Mouse (Mus musculus) heart, embryonic 13.5 days (tissue): ENCODE measurements around the gene Hdac10. TPM values are rescaled to one million over a fixed set of nuclear protein-coding genes. Genes with fewer than 3 reads are reported as not detected.
A peak's percentile ranks its signal among the peaks of the same experiment; 100 is the strongest.

ENCODE experiments used
- ATAC-seq: fragments of 200-750 bp; cut with Nextera tagmentation; 2 replicates; pipeline ENCODE4 v1.8.0; 2017; ENCODE audit warnings: moderate TSS enrichment; ENCODE audit not compliant: insufficient number of reproducible peaks, low FRiP score, low TSS enrichment; ENCODE audit errors: extremely low read depth
- H3K27ac ChIP-seq: fragments of 300-500 bp; sonication (generic); replicated peaks from 2 replicates; pipeline ENCODE4 v1.5.1; 2015; ENCODE audit warnings: moderate library complexity, mild to moderate bottlenecking, inconsistent platforms
- H3K27me3 ChIP-seq: fragments of 300-500 bp; sonication (generic); replicated peaks from 2 replicates; pipeline ENCODE4 v1.6.1; 2015; ENCODE audit warnings: mild to moderate bottlenecking, inconsistent platforms
- H3K36me3 ChIP-seq: fragments of 300-500 bp; sonication (generic); 2 replicates; pipeline ENCODE4 v1.6.1; 2015; ENCODE audit warnings: mild to moderate bottlenecking, inconsistent platforms
- H3K4me1 ChIP-seq: fragments of 300-500 bp; sonication (generic); 2 replicates; pipeline ENCODE4 v1.6.1; 2015; ENCODE audit warnings: inconsistent platforms
- H3K4me2 ChIP-seq: fragments of 300-500 bp; sonication (generic); 2 replicates; pipeline ENCODE4 v1.6.1; 2015; ENCODE audit warnings: inconsistent platforms, mild to moderate bottlenecking, moderate library complexity
- H3K4me3 ChIP-seq: fragments of 300-500 bp; sonication (generic); 2 replicates; pipeline ENCODE4 v1.5.1; 2015; ENCODE audit warnings: moderate library complexity, mild to moderate bottlenecking, inconsistent platforms
- H3K9ac ChIP-seq: fragments of 300-500 bp; sonication (generic); 2 replicates; pipeline ENCODE4 v1.6.1; 2015; ENCODE audit warnings: inconsistent platforms, mild to moderate bottlenecking, moderate library complexity
- H3K9me3 ChIP-seq: fragments of 300-500 bp; sonication (generic); 2 replicates; pipeline ENCODE4 v1.6.1; 2016; ENCODE audit warnings: inconsistent platforms
- WGBS: fragments of 180-500 bp; shearing (Covaris S2); methylation state at CpG from one replicate; pipeline ENCODE4 v1.1.7; 2015; ENCODE audit warnings: mixed read lengths; 5-methylcytosine and 5-hydroxymethylcytosine counted together
- polyA plus RNA-seq: library from polyadenylated mRNA; unstranded; fragments of >200 nt; fragmentation: Nextera tagmentation; extraction: Ambion mirVana; gene quantifications from 2 replicates; pipeline ENCODE4 v1.2.1, GENCODE M21; 2015

Hdac10 gene
- polyA plus RNA-seq, 1 experiment from 2014 or later: 15.0 TPM

- ATAC-seq: no peak
- Histone ChIP-seq H3K4me3 (no peak overlapping the region), H3K27me3 (no peaks in the 10 kb centered on the region), H3K27ac (peak overlapping the region; percentile 87), H3K9ac (peak overlapping the region; percentile 62), H3K4me1 (peaks cover 71% of the 10 kb centered on the region), H3K4me2 (peak overlapping the region; percentile 66), H3K9me3 (no peaks in the 10 kb centered on the region), H3K36me3 (peaks cover 44% of the 10 kb centered on the region)
- 33% methylated on average over 3 of the region's 3 CpGs for WGBS
Measured at GRCm38 (mm10) chr15:89170102-89170501, 41.6 kb upstream of the Hdac10 start.

DNA sequence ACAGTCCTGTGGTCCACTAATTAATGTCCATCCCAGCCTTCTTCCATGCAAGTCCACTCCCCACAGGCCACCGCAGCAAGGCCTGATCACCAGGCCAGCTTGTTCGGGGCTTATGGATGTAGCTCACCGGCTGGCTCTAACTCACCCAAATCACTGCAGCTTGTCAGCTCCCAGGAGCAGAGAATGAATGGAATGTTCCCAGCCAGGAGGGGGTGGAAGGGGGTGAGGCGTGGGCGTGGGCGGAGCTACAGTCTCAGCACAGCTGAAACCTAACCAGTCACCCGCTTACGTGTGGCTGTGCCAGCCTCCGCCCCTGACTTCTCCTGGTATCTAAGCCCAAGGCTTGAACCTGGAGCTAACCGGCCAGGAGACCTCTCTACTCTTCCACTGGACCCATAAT, 40.9 kb upstream of the Hdac10 start:
- Histone ChIP-seq H3K4me1 (peaks cover 65% of the 10 kb centered on the region), H3K4me3 (peak overlapping the region; percentile 38), H3K27ac (peak overlapping the region; percentile 87), H3K4me2 (peak overlapping the region; percentile 66), H3K27me3 (no peaks in the 10 kb centered on the region), H3K36me3 (peaks cover 51% of the 10 kb centered on the region), H3K9me3 (no peaks in the 10 kb centered on the region), H3K9ac (peak overlapping the region; percentile 78)
- 5% methylated on average over 10 of the region's 10 CpGs for WGBS
- ATAC-seq: peak; percentile 69; the same call in 1 of the 2 replicates

DNA sequence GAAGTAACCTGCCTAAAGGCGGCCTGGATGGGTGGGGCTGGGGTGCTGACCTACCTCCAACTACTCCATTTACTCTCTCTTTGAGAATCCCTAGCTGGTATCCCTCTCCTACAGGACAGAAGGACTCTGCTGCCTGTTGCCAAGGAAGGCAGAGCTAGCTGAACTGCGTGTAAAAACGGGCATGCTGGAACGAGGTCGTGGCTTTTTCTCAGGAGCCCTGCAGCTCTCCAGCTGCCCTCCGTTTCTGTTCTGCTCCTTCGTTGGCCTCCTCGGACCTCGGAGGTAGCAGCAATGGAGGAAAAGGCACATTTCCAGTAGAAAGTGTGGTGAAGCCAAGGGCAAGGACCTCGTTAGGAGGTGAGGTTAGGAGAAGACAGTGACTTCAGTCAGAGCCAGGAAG, 40.4 kb upstream of the Hdac10 start:
- Histone ChIP-seq H3K36me3 (peaks cover 56% of the 10 kb centered on the region), H3K9ac (peak overlapping the region; percentile 78), H3K9me3 (no peaks in the 10 kb centered on the region), H3K4me3 (peak overlapping the region; percentile 38), H3K4me1 (peaks cover 60% of the 10 kb centered on the region), H3K27me3 (no peaks in the 10 kb centered on the region), H3K27ac (peak overlapping the region; percentile 87), H3K4me2 (peak overlapping the region; percentile 66)
- no peak for ATAC-seq
- 33% methylated on average over 10 of the region's 10 CpGs for WGBS

- Histone ChIP-seq H3K36me3 (peaks cover 90% of the 10 kb centered on the region), H3K4me1 (peaks cover 25% of the 10 kb centered on the region), H3K27ac (no peak overlapping the region), H3K4me2 (no peak overlapping the region), H3K4me3 (no peak overlapping the region), H3K9ac (no peak overlapping the region), H3K9me3 (no peaks in the 10 kb centered on the region), H3K27me3 (no peaks in the 10 kb centered on the region)
- WGBS: 85% methylated on average over 12 of the region's 12 CpGs
- no peak for ATAC-seq
Measured at GRCm38 (mm10) chr15:89165478-89165877, 37.0 kb upstream of the Hdac10 start.

DNA sequence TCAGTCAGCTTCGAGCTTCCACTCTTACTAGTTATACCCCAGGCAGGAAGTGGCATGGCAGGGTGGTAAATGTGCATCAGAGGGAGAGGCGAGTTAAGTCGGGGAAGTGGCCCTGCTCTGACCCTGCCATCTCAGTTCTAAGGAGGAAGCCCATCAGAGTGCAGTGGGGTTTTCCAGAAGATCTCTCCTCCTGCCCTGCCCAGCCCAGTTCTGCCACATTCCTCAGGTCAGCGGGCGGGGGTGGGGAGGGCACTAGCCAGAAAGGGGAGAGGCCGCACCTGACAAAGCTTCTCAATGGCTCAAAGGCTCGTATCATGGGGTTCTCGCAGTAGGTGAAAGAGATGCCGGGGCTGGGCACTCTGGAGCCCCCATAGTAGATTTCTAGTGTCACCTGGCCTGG, 32.9 kb upstream of the Hdac10 start:
- Histone ChIP-seq H3K27me3 (no peaks in the 10 kb centered on the region), H3K4me2 (no peak overlapping the region), H3K4me3 (no peak overlapping the region), H3K9me3 (no peaks in the 10 kb centered on the region), H3K27ac (no peak overlapping the region), H3K4me1 (no peaks in the 10 kb centered on the region), H3K9ac (no peak overlapping the region), H3K36me3 (peaks cover 100% of the 10 kb centered on the region)
- WGBS: 86% methylated on average over 9 of the region's 9 CpGs
- no peak for ATAC-seq

GRCm38 (mm10) chr15:89158516-89158915, 30.0 kb upstream of the Hdac10 start:
- no peaks in the 10 kb centered on the region for H3K4me1 ChIP-seq
- no peaks in the 10 kb centered on the region for H3K27me3 ChIP-seq
- no peak overlapping the region for H3K9ac ChIP-seq
- no peaks in the 10 kb centered on the region for H3K9me3 ChIP-seq
- no peak for ATAC-seq
- no peak overlapping the region for H3K27ac ChIP-seq
- peaks cover 100% of the 10 kb centered on the region for H3K36me3 ChIP-seq
- H3K4me2 ChIP-seq: no peak overlapping the region
- H3K4me3 ChIP-seq: no peak overlapping the region
- WGBS: 90% methylated on average over 16 of the region's 16 CpGs

DNA sequence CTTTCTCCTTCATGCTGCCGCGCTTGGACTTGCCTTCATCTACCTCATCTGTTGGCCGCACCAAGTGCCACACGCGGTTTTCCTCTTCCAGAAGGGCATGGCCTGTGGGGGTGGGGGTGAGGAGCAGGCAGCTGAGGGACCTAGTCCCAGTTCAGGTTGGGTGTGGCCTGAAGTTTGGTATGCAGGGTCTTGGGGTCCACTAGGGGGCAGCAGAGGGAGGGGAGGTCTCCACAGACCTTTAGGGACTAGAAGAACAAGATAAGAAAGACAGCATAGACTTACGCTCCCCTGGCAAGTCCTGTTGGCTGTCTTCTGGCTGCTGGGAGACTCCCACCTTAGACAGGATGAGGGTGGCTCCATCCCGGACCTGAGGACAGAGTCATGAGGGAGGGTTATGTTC, 29.5 kb upstream of the Hdac10 start:
- H3K27me3 ChIP-seq: no peaks in the 10 kb centered on the region
- 52% methylated on average over 7 of the region's 7 CpGs for WGBS
- ATAC-seq: no peak

GRCm38 (mm10) chr15:89152312-89152711, 23.8 kb upstream of the Hdac10 start:
- no peak overlapping the region for H3K4me2 ChIP-seq
- no peak overlapping the region for H3K27ac ChIP-seq
- peaks cover 41% of the 10 kb centered on the region for H3K36me3 ChIP-seq
- no peaks in the 10 kb centered on the region for H3K9me3 ChIP-seq
- H3K4me1 ChIP-seq: peaks cover 21% of the 10 kb centered on the region
- no peak overlapping the region for H3K9ac ChIP-seq
- no peak for ATAC-seq
- H3K27me3 ChIP-seq: peaks cover 35% of the 10 kb centered on the region
- no peak overlapping the region for H3K4me3 ChIP-seq

More for the DNA sequence above, 29.5 kb upstream of the Hdac10 start:
- Histone ChIP-seq H3K4me2 (no peak overlapping the region), H3K4me1 (no peaks in the 10 kb centered on the region), H3K9me3 (no peaks in the 10 kb centered on the region), H3K9ac (no peak overlapping the region), H3K36me3 (peaks cover 98% of the 10 kb centered on the region), H3K4me3 (no peak overlapping the region), H3K27ac (no peak overlapping the region)

DNA sequence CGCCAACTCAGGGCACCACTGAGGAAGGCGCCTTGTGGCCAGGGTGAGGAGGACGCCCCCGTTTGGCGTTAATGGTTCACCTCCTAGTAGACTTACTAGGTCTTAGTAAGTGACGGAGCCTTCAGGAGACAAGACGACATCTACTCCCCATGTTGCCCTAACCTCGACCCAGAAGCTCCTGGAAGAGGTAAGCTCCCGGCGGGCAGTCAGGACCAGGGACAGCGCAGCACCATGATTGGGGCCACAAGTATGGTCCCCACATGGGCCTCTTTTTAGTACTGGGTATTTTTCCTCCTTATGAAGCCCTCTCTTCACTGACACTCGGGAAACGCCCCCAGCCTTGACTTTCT, 21.5 kb upstream of the Hdac10 start:
- no peak overlapping the region for H3K27ac ChIP-seq
- peaks cover 33% of the 10 kb centered on the region for H3K4me1 ChIP-seq
- ATAC-seq: no peak
- H3K9me3 ChIP-seq: no peaks in the 10 kb centered on the region
- peak overlapping the region; percentile 69 for H3K4me3 ChIP-seq
- no peak overlapping the region; the same call in 1 of the 2 replicates for H3K9ac ChIP-seq
- H3K4me2 ChIP-seq: peak overlapping the region; percentile 83
- WGBS: 1% methylated on average over 13 of the region's 13 CpGs
- H3K27me3 ChIP-seq: peaks cover 58% of the 10 kb centered on the region
- H3K36me3 ChIP-seq: peaks cover 18% of the 10 kb centered on the region

DNA sequence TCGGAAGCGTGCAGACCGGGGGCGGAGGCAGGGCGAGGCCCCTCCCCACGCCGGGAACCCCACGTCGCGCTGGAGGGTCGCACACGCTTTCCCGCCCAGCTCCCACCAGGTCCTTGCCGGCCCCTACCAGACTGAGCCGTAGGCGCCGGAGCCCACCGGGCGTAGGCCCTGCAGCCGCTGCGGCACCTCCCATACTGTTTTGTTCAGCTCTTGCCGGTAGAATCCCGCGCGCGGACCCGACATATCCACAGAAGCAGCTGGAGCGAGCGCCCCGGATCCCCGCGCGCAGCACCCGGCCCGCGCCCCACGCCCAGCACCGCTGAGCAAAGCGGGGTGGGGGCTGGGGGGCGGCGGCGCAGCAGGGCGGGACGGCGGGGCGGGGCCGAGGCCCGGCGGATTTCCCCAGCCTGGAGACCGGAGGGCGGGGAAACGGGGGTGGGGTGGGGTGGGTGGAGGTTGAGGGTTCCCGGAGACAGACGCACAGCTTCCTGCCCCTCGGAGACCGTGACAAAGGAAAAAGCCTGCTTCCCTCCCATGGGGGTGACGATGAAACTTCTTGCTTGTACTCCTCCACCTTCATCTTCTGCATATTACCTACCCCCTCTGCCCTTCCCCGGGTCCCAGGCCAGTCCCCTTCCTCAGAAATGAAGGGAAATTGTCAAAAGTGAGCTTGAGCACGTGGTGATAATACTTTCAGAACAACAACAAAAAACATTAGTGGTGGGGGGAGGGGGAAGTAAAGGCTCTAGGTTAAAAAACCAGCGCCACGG, 21.0 kb upstream of the Hdac10 start, which contains the start of gene Mapk11:
Mapk11 (minus strand) TSS at position 358 of the 770 bp plus-strand sequence.
- 1% methylated on average over 61 of the region's 61 CpGs for WGBS

DNA sequence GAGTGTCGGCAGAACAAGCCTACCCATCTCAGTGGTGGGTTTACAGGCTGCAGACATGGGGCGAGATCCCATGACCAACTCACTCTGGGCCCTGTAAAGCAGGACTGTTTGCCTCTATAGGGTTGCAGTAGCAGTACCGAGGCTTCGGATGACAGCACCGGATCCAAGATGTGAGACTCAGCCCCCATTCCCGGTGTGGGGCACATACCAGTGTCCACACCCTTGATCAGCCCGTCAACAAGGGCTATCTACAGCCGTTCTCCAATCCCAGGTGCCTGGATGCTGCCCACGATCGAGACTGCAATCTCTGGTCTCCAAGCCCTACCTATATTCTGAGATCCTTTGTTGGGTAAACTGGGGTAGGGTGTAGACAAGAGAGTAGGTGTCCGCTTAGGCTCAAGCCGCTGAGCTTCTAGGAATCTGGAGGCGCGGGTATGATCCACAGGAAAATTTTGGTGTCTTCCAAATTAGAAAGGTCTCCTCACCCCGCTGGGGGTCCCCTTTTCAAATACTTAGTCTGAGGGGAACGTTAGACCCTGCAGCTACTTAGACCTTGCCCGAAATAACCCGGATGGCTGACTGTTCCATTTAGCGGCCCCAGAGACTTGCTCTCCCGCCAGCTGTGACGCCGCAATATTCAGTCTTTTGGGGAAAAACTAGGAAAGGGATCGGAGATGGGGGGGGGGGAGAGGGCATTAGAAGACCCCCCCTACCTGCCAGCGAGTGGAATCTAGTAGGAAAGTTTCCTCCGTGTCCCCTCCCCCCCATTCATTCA, 20.2 kb upstream of the Hdac10 start:
- 7% methylated on average over 25 of the region's 25 CpGs for WGBS
- Histone ChIP-seq H3K9ac (peak overlapping the region; percentile 83), H3K4me2 (peak overlapping the region; percentile 83), H3K36me3 (peaks cover 5% of the 10 kb centered on the region), H3K4me1 (peaks cover 33% of the 10 kb centered on the region), H3K27ac (no peak overlapping the region; the same call in 1 of the 2 replicates), H3K27me3 (peaks cover 71% of the 10 kb centered on the region), H3K4me3 (peak overlapping the region; percentile 69), H3K9me3 (no peaks in the 10 kb centered on the region)
- no peak for ATAC-seq

More for the DNA sequence above, 21.0 kb upstream of the Hdac10 start, which contains the start of gene Mapk11:
- H3K27ac ChIP-seq: no peak within 1 kb of the TSS; the same call in 1 of the 2 replicates
- peaks cover 33% of the 10 kb centered on the region for H3K4me1 ChIP-seq
- H3K9me3 ChIP-seq: no peaks in the 10 kb centered on the region
- peaks cover 64% of the 10 kb centered on the region for H3K27me3 ChIP-seq
- peak within 1 kb of the TSS; percentile 69 for H3K4me3 ChIP-seq
- peak within 1 kb of the TSS; percentile 83 for H3K4me2 ChIP-seq
- H3K36me3 ChIP-seq: peaks cover 13% of the 10 kb centered on the region
- 0 out of 2 replicates have a peak, but pooled peaks have one; percentile 21 for ATAC-seq
- H3K9ac ChIP-seq: peak within 1 kb of the TSS; percentile 83
